Mouse (Mus musculus) neural tube, embryonic 10.5 days (tissue): ENCODE measurements around the gene Arpc4.
"Not testable (repeated sequence)": the region's sequence is repeated elsewhere in the genome, so short reads cannot be mapped to it uniquely, and the experiment has no call there.

Experiments used
- DNase-seq: peaks from one replicate; pipeline ENCODE4 v3.0.0-alpha.2; 2017; ENCODE audit warnings: low spot score; ENCODE audit errors: extremely low spot score

The Arpc4 gene

DNA sequence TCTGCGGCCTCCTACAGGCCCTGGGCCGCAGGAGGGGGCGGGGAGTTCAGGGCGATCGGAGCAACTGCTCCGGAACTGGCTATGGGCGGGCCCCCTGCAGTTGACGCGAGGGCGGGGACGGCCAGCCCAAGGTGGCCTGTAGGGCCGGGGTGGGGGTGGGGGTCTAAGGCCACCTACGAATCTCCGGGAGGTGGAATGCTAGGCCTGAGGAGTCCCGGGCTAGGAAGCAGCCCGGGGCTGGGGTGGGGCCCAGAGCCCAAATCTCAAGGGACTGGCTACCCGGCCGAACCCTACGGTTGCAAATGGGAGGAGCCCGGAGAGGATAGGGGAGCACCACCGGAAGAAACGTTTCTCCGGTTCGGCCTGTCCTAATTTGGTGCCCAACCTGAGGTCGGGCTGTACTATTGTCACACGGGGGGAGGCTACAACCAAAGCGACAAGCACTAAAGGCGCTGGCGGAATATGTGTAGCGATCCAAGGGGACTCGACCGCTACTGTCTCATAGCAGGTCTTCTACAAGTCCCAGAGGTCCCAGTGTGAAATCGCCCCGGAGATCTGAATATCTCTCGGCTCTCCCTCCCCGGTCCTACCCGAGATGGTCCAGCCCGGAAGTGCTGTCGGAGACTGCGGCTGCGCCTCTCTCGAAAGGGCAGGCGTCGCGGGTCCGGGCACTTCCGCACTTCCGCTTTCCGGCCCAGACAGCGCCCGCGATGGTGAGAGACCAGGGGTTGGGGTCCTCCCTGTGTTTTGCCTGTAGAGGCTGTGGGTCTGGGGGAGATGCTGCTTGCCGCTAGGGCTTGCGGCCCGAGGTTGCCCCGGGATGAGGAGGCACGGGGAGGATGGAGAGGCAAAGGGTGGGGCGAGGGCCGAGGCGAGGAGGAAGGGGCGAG, at the start of gene Arpc4, which contains the start of gene Tada3:
Gene Arpc4, plus strand, starts transcription at position 620 of the 890 bp plus-strand sequence.
Gene Tada3, minus strand, starts transcription at position 388 of the 890 bp plus-strand sequence.
- peak; percentile 95 for DNase-seq

GRCm38 (mm10) chr6:113329396-113329795, 48.5 kb upstream of the Arpc4 start:
- DNase-seq, result no peak

DNA sequence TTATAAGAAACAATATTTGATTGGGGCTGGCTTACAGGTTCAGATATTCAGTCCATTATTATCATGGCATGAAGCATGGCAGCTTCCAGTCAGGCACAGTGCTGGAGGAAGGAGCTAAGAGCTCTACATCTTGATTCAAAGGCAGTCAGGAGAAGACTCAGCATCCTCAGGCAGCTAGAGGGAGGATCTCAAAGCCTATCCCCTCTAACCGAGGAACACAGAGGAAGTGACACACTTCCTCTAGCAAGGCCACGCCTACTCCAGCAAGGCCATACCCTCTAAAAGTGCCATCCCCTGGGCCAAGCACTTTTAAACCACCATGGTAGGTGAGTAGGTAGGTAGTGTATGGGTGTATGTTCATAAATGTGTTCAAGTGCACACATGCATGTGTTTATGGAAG, 47.4 kb upstream of the Arpc4 start:
- DNase-seq, result no peak

GRCm38 (mm10) chr6:113331721-113332120, 46.2 kb upstream of the Arpc4 start:
- no peak for DNase-seq

- not testable (repeated sequence) for DNase-seq
Measured at GRCm38 (mm10) chr6:113332734-113333133, 45.2 kb upstream of the Arpc4 start.

GRCm38 (mm10) chr6:113333137-113333950, 44.6 kb upstream of the Arpc4 start:
- no peak for DNase-seq

GRCm38 (mm10) chr6:113334216-113334615, 43.7 kb upstream of the Arpc4 start:
- DNase-seq, result no peak

DNA sequence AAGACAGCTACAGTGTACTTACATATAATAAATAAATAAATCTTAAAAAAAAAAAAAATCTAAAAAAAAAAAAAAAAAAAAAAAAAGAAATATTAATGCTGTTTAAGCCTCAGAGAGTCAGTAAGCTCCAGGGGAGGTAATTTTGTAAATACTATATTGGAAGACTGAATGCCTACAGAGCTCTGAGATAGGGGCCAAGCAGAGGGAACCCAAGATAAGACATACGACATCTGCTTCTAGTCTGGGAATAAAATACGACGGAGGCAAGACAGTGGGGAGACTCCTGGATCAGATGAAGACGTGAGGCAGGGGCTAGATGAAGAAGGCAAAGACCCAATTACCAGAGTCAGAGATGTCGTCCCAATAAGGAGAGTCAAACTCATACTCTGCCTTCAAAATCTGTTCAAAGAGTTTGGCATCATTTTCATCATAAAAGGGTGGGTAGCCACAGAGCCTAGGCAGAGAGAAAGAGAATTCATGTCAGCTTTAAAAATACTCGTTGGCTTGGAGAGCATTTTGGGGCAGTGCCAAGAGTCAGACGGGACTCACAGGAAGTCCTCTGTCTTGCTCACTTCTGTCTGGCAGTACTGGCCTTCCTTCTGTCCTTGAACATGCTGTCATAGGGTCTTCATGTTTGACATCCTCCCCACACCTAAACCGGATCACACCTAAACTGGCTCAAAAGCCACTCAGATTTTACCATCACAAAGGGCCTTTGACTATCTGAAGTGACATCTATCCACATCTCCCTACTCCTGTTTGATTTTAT, 40.9 kb upstream of the Arpc4 start:
- no peak for DNase-seq

- no peak for DNase-seq
Measured at GRCm38 (mm10) chr6:113341574-113341973, 36.3 kb upstream of the Arpc4 start.

DNA sequence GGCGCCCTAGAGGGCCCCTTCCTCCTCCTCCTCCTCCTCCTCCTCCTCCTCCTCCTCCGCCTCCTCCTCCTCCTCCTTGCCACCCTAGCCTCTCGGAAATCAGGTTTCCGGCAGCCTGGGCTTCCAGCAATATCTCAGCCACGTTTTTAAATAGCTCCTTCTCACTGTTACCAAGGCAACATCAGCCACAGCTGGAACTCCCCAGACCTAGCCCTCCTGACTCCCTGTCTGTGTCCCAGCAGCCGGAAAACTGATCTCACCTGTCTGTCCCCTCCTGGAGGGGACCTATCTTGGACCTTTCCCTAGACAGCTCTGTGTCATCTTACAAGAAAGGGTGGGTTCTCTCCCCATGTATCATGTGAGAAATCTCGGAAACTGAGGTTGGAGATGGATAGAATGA, 35.6 kb upstream of the Arpc4 start:
- no peak for DNase-seq

GRCm38 (mm10) chr6:113343177-113344092, 34.5 kb upstream of the Arpc4 start, which contains the start of gene Camk1:
TSS of gene Camk1 (minus strand) at chr6:113343984.
- peak; percentile 75 for DNase-seq

- DNase-seq, result no peak
Measured at GRCm38 (mm10) chr6:113344321-113344720, 33.6 kb upstream of the Arpc4 start.

DNA sequence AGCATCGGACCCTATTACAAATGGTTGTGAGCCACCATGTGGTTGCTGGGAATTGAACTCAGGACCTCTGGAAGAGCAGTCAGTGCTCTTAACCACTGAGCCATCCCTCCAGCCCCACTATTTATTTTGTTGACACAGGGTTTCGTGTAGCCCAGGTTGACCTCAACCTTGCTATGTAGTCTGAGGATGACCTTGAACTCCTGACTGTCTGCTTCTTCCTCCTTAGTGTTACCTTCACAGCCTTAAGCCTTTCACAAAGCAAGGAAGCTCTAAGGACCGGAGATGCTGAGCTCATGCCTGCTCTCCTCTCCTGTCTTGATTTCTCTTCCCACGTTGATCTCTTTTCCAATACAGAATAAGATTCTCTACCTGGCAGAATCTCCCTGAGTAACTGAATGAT, 31.0 kb upstream of the Arpc4 start:
- DNase-seq, result no peak

DNA sequence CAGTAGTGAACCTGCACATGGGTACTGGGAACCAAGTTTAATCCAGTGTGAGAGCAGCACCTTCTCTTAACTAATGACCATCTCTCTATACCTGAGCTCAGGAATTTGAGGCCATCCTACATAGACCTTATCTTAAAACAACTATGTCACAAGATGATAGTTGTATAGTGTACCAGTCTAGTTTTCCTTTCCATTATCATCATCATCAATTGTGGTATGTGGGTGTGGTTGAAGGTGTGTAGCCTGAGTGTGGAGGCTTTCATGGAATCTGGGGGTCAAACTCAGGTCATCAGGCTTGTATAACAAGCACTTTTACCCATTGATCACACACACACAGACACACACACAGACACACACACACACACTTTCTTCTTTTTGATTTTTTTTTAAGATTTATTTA, 27.4 kb upstream of the Arpc4 start:
- no peak for DNase-seq

DNA sequence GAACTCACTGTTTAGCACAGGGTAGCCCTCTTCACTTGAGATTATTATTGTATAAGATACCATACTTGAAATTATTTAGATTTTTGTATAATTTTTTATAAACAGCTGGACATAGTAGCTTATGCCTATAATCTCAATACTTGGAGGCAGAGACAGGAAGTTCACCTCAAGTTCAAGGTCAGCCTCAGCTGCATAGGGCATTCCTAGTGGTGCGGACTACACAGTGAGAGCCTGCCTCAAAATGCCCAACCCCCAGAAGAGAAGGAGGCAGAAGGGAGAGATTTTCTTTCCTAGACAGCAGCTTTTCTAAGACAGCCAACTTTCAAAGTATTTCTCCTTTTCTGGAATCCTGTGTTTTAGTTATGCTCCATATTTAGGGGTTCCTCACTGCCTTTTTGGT, 26.8 kb upstream of the Arpc4 start:
- DNase-seq, result no peak

- no peak for DNase-seq
Measured at GRCm38 (mm10) chr6:113351653-113352052, 26.3 kb upstream of the Arpc4 start.

- DNase-seq, result no peak
Measured at GRCm38 (mm10) chr6:113352820-113353219, 25.1 kb upstream of the Arpc4 start.

- DNase-seq, result no peak
Measured at GRCm38 (mm10) chr6:113353696-113354095, 24.2 kb upstream of the Arpc4 start.

- no peak for DNase-seq
Measured at GRCm38 (mm10) chr6:113361476-113361875, 16.4 kb upstream of the Arpc4 start.

DNA sequence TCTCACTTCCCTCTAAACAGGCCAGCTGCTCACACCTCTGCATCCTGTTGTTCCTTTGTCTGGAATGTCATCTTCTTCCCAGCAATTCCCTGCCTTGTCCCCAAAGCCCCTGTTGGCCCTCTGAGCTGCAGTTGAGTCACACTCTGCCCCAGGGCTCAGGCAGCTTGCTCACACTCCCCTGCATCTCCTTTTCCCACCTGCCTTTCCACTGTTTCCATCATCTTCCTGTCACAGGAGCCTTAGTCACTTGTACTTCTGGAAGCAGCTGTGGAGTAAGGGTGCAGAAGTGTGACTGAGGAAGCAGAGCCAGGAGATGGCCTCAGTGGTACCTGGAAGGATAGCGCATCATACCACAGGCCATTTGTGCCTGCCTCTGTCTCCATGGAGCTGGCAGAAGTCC, 15.7 kb upstream of the Arpc4 start:
- DNase-seq, result no peak
